Mouse (Mus musculus) cerebellum, postnatal 36 days (tissue): ENCODE results near the gene Apom.
A peak's percentile ranks its signal among the peaks of the same experiment; 100 is the strongest.

ENCODE experiments used
- DNase-seq, 2 experiments: peaks; one replicate each; pipeline ENCODE4 v3.0.0; 2021 to 2022; ENCODE audit warnings: mixed read lengths in 2 of 2

Gene Apom

GRCm38 (mm10) chr17:35131500-35132173, at the start of gene Apom:
Apom (minus strand) TSS chr17:35132050.
- no peak for DNase-seq

- no peak for DNase-seq
Measured at GRCm38 (mm10) chr17:35180093-35180492, 48.2 kb upstream of the Apom start.

- DNase-seq = peak; percentile 28 to 49
Measured at GRCm38 (mm10) chr17:35178528-35178927, 46.7 kb upstream of the Apom start.

GRCm38 (mm10) chr17:35175968-35176367, 44.1 kb upstream of the Apom start, which contains the start of gene Aif1:
Aif1 (minus strand) TSS chr17:35176068.
- no peak for DNase-seq

GRCm38 (mm10) chr17:35175382-35175781, 43.5 kb upstream of the Apom start:
- no peak for DNase-seq

GRCm38 (mm10) chr17:35174201-35174977, 42.5 kb upstream of the Apom start:
- no peak for DNase-seq

GRCm38 (mm10) chr17:35173329-35173728, 41.5 kb upstream of the Apom start:
- DNase-seq = no peak

GRCm38 (mm10) chr17:35172445-35173234, 40.8 kb upstream of the Apom start:
- DNase-seq = no peak

- DNase-seq = peak in 1 of 2 experiments; percentile 39
Measured at GRCm38 (mm10) chr17:35168541-35169207, 36.8 kb upstream of the Apom start.

- DNase-seq = no peak
Measured at GRCm38 (mm10) chr17:35167794-35168193, 35.9 kb upstream of the Apom start.

GRCm38 (mm10) chr17:35166352-35167035, 34.6 kb upstream of the Apom start:
- DNase-seq = peak; percentile 61 to 80

- no peak for DNase-seq
Measured at GRCm38 (mm10) chr17:35165451-35166155, 33.8 kb upstream of the Apom start.

- DNase-seq = peak; percentile 98 to 99
Measured at GRCm38 (mm10) chr17:35164568-35165450, 33.0 kb upstream of the Apom start, which contains the start of gene Prrc2a. Prrc2a (minus strand) TSS chr17:35164897.

- peak in 1 of 2 experiments; percentile 45 for DNase-seq
Measured at GRCm38 (mm10) chr17:35164218-35164567, 32.3 kb upstream of the Apom start.

GRCm38 (mm10) chr17:35163326-35164081, 31.7 kb upstream of the Apom start:
- no peak for DNase-seq

GRCm38 (mm10) chr17:35162730-35163129, 30.9 kb upstream of the Apom start:
- DNase-seq = no peak

GRCm38 (mm10) chr17:35162121-35162520, 30.3 kb upstream of the Apom start:
- no peak for DNase-seq

- no peak for DNase-seq
Measured at GRCm38 (mm10) chr17:35161421-35161820, 29.6 kb upstream of the Apom start.

GRCm38 (mm10) chr17:35159638-35160037, 27.8 kb upstream of the Apom start:
- DNase-seq = no peak
